Mouse (Mus musculus): ENCODE measurements around the gene P3h4. TPM values are rescaled to one million over a fixed set of nuclear protein-coding genes. Genes with fewer than 3 reads are reported as not detected.
A peak's percentile ranks its signal among the peaks of the same experiment; 100 is the strongest.

Gene P3h4
- polyA plus RNA-seq, 2 experiments: 2.8 TPM

DNA sequence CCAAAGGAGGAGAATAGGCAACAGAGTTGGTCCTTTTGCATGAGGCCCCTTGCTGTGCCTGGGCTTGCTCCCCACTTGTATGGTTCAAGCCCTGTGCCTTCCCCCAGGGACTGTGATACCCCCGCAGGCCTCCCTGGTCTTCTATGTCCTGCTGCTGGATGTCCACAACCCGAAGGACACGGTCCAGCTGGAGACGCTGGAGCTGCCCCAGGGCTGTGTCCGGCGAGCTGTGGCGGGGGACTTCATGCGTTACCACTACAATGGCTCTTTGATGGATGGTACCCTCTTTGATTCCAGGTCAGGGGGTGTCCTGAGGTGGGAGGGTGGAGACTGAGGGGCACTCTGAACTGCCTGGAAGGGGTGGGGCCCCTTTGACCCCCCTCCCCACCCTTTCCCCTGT, 6.9 kb upstream of the P3h4 start:
- Histone ChIP-seq H3K9me3 (ENCODE audit: control insufficient read depth, low read length) (no peaks in the 10 kb centered on the region), H3K27me3 (ENCODE audit: control insufficient read depth, insufficient read depth, low read length) (0 out of 2 replicates have a peak, but pooled peaks cover under 1% of the 10 kb centered on the region), H3K9ac (replicated peaks) (no peak overlapping the region), H3K4me3 (ENCODE audit: insufficient read depth in 1 of 2, low read depth in 2 of 2, low read length in 2 of 2) (no peak overlapping the region), H3K4me1 (replicated peaks; ENCODE audit: control insufficient read depth in 2 of 2, insufficient read depth in 2 of 2, low read length in 1 of 2) (peaks cover 0 to 6% of the 10 kb centered on the region in 2 experiments; a peak in 1 of 4 replicates), H3K4me2 (ENCODE audit: low read depth) (no peak overlapping the region), H3K27ac (no peak overlapping the region), H3K36me3 (replicated peaks; ENCODE audit: control insufficient read depth, insufficient read depth, low read depth) (no peaks in the 10 kb centered on the region)
- WGBS (ENCODE audit: insufficient replicate concordance): 86% methylated on average over 8 of the region's 8 CpGs
- DNase-seq (ENCODE audit: low read depth in 3 of 3, low spot score in 3 of 3) (no peak), ATAC-seq (ENCODE audit: insufficient read depth) (no peak)
- TF ChIP-seq EP300 (IDR thresholded peaks at IDR 0.05; ENCODE audit: low read depth) (no peak), CTCF (IDR thresholded peaks at IDR 0.05; ENCODE audit: low read depth) (no peak)

GRCm38 (mm10) chr11:100414914-100415822, 532 bp upstream of the P3h4 start, which contains the start of gene Fkbp10:
Fkbp10 (plus strand) TSS chr11:100415697.
- Histone ChIP-seq H3K9me3 (ENCODE audit: control insufficient read depth, low read length) (no peaks in the 10 kb centered on the region), H3K36me3 (replicated peaks; ENCODE audit: control insufficient read depth, insufficient read depth, low read depth) (no peaks in the 10 kb centered on the region), H3K4me1 (replicated peaks; ENCODE audit: control insufficient read depth in 2 of 2, insufficient read depth in 2 of 2, low read length in 1 of 2) (no peaks in the 10 kb centered on the region), H3K4me2 (ENCODE audit: low read depth) (peak within 1 kb of the TSS; percentile 36), H3K27me3 (ENCODE audit: control insufficient read depth, insufficient read depth, low read length) (peaks cover 35% of the 10 kb centered on the region), H3K9ac (replicated peaks) (no peak within 1 kb of the TSS), H3K4me3 (ENCODE audit: insufficient read depth in 1 of 2, low read depth in 2 of 2, low read length in 2 of 2) (peak within 1 kb of the TSS; percentile 36 to 44), H3K27ac (no peak within 1 kb of the TSS)
- DNase-seq (ENCODE audit: low read depth in 3 of 3, low spot score in 3 of 3): no peak
- no peak for TF ChIP-seq EP300 (IDR thresholded peaks at IDR 0.05; ENCODE audit: low read depth)
- ATAC-seq (ENCODE audit: insufficient read depth): no peak
- WGBS (ENCODE audit: insufficient replicate concordance): 2% methylated on average over 30 of the region's 31 CpGs

GRCm38 (mm10) chr11:100413541-100413940, 1.1 kb downstream of the P3h4 start:
- Histone ChIP-seq H3K9ac (replicated peaks) (no peak overlapping the region), H3K4me3 (ENCODE audit: insufficient read depth in 1 of 2, low read depth in 2 of 2, low read length in 2 of 2) (peak overlapping the region; percentile 31 to 36; a peak in 3 of 4 replicates), H3K9me3 (ENCODE audit: control insufficient read depth, low read length) (no peaks in the 10 kb centered on the region), H3K27me3 (ENCODE audit: control insufficient read depth, insufficient read depth, low read length) (peaks cover 35% of the 10 kb centered on the region), H3K4me1 (replicated peaks; ENCODE audit: control insufficient read depth in 2 of 2, insufficient read depth in 2 of 2, low read length in 1 of 2) (no peaks in the 10 kb centered on the region), H3K36me3 (replicated peaks; ENCODE audit: control insufficient read depth, insufficient read depth, low read depth) (no peaks in the 10 kb centered on the region), H3K4me2 (ENCODE audit: low read depth) (peak overlapping the region; percentile 36; the same call in 1 of the 2 replicates), H3K27ac (no peak overlapping the region)
- no peak for ATAC-seq (ENCODE audit: insufficient read depth)
- WGBS (ENCODE audit: insufficient replicate concordance): 72% methylated on average over 11 of the region's 11 CpGs
- no peak for DNase-seq (ENCODE audit: low read depth in 3 of 3, low spot score in 3 of 3)
- TF ChIP-seq EP300 (IDR thresholded peaks at IDR 0.05; ENCODE audit: low read depth): no peak

DNA sequence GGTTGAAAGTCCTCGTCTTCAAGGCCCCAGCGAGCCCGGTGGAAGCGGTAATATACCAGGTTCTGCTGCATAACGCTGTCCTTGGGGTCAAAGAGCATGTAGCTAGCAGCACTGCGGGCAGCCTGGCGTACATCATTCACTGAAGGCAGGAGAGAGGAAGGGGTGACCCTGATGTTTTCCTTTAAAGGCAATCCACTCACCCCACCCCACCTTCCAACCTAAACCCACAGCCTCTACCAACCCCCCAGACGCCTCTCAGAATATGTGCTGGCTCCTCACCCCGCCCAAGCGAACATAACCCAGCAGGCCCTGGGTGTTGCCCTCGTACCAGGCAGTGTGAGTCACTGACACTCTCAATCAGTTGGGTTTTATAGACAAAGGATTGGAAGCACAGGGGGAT, 2.9 kb downstream of the P3h4 start:
- no peak for DNase-seq (ENCODE audit: low read depth in 3 of 3, low spot score in 3 of 3)
- no peak for TF ChIP-seq EP300 (IDR thresholded peaks at IDR 0.05; ENCODE audit: low read depth)
- TF ChIP-seq CTCF (IDR thresholded peaks at IDR 0.05; ENCODE audit: low read depth): no peak
- Histone ChIP-seq H3K27ac (no peak overlapping the region), H3K4me3 (ENCODE audit: insufficient read depth in 1 of 2, low read depth in 2 of 2, low read length in 2 of 2) (no peak overlapping the region), H3K9ac (replicated peaks) (no peak overlapping the region), H3K36me3 (replicated peaks; ENCODE audit: control insufficient read depth, insufficient read depth, low read depth) (no peaks in the 10 kb centered on the region), H3K4me1 (replicated peaks; ENCODE audit: control insufficient read depth in 2 of 2, insufficient read depth in 2 of 2, low read length in 1 of 2) (no peaks in the 10 kb centered on the region), H3K9me3 (ENCODE audit: control insufficient read depth, low read length) (no peaks in the 10 kb centered on the region), H3K27me3 (ENCODE audit: control insufficient read depth, insufficient read depth, low read length) (peaks cover 35% of the 10 kb centered on the region), H3K4me2 (ENCODE audit: low read depth) (no peak overlapping the region)
- 48% methylated on average over 11 of the region's 11 CpGs for WGBS (ENCODE audit: insufficient replicate concordance)
- no peak for ATAC-seq (ENCODE audit: insufficient read depth)

DNA sequence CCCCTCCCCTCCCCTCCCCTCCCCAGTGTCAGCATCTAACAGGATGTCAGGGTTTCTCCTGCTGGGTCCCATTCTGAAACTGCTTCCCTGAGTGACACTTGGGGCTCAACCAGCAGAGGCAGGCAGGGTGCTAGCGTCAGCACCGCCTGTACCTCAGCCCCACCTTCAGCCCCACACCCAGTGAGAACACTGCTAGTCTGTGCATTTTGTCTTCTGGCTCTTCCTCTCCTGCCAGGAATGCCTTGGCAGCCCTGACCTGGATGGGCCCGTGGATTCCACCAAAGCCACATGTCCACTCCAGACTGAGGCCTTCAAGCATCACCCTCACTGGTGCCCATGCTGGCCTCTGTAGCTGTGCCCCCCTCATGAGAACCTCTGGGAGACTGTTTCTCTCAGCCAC, 5.0 kb downstream of the P3h4 start:
- no peak overlapping the region for H3K9ac ChIP-seq (replicated peaks)
- H3K9me3 ChIP-seq (ENCODE audit: control insufficient read depth, low read length): no peaks in the 10 kb centered on the region
- DNase-seq (ENCODE audit: low read depth in 3 of 3, low spot score in 3 of 3) (no peak), ATAC-seq (ENCODE audit: insufficient read depth) (no peak)
- H3K4me3 ChIP-seq (ENCODE audit: insufficient read depth in 1 of 2, low read depth in 2 of 2, low read length in 2 of 2): no peak overlapping the region
- H3K36me3 ChIP-seq (replicated peaks; ENCODE audit: control insufficient read depth, insufficient read depth, low read depth): no peaks in the 10 kb centered on the region
- TF ChIP-seq EP300 (IDR thresholded peaks at IDR 0.05; ENCODE audit: low read depth): no peak
- no peak for TF ChIP-seq CTCF (IDR thresholded peaks at IDR 0.05; ENCODE audit: low read depth)
- H3K4me2 ChIP-seq (ENCODE audit: low read depth): no peak overlapping the region
- WGBS (ENCODE audit: insufficient replicate concordance): 60% methylated on average over 3 of the region's 3 CpGs
- no peak overlapping the region for H3K27ac ChIP-seq
- peaks cover 16% of the 10 kb centered on the region for H3K27me3 ChIP-seq (ENCODE audit: control insufficient read depth, insufficient read depth, low read length)
- no peaks in the 10 kb centered on the region for H3K4me1 ChIP-seq (replicated peaks; ENCODE audit: control insufficient read depth in 2 of 2, insufficient read depth in 2 of 2, low read length in 1 of 2)

Measured in liver, embryonic 14.5 days (tissue).